Mouse (Mus musculus) cerebellum, postnatal 25 days (tissue): ENCODE results near the gene Slc4a5.

Experiments
- DNase-seq, 2 experiments: peaks; one replicate each; pipeline ENCODE4 v3.0.0; 2021; ENCODE audit warnings: mixed read lengths in 2 of 2

The Slc4a5 gene

DNA sequence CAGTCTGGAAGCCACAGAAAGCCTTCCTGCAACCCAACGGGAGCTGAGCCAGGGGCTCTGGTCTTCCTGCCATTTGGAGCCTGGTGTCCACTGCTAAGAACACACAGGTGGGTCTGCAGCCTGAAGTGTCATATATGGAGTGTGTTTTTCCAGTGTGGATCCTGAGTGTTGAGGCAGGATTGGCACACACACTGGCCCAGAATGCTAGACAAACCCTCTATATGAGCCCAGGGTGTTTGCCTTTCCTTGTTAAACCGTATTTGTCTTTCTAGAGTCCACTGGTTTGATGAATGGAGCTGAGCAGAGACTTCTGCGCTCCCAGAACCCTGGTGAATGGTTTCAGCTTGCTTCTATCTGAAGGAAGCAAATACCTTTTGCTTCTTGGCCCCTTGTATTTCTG is at the start of gene Slc4a5:
TSS of gene Slc4a5 (plus strand) at position 15 of the 400 bp plus-strand sequence.
- no peak for DNase-seq

DNA sequence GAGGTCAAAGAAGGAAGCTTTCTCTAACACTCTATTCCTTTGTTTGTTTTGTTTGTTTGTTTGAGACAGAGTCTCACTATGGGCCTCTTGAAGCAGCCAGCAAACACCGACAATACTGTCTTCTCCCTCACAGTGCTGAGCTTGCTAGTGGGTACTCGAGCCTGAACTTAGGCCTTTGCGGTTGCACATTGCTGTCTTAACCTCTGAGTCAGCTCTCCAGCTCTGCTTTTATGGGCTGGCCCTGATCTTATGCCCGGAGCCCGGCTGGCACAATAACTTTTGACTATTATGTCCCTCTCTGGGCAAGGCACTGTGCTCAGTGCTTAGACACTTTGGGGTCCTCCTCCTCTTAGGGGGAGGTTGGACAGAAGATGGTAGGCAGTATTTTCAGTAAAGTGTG is 49.8 kb upstream of the Slc4a5 start:
- DNase-seq = no peak

DNA sequence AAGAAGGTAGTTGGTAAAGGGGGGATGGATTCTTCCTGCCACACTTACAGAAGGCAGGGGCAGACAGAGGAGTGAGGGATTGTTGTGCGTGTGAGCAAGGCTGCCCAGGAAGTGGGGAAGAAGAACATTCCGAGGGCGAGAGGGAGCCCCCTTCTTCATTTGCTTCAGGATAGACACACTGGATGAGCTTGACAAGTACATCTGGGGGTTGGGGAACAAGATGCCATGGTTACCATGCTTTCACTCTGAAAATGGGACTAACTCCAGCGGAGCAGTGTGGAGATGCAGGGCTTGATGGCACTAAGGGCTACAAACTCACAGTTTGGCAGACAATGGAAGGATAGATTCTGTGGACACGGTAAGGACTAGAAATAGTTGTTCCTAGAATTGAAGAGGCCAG is 48.6 kb upstream of the Slc4a5 start:
- no peak for DNase-seq

DNA sequence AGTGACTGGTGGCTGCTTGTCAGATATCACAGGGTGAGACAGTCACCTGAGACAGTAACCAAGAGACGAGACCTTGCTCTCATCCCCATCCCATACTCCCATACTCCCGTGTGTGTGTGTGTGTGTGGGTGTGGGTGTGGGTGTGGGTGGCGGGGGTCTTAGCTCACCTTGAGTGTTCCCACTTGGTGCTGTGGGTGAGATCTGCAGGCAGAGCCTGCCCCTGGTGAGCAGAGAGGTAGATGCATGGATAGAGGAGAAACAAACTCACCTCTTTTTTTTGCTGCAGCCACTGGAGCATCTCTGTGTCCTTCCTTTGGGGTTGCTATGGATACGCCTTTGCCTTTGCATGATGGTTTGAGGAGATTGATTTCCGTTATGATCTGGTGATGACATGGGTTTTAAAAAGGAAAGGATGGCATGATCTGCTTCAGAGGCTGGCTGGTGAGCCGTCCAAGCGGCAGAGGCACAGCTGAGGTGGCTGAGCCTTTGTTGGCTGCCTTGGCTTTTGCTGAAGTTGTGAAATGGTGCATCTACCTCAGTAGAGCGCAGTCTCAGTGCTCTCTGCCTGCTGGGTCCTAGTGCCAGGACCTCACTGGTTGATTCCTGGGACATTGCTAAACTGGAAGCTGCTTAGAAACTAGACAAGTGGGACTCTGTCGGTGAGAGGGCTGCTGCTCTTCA is 47.2 kb upstream of the Slc4a5 start:
- peak; percentile 78 to 80 for DNase-seq

DNA sequence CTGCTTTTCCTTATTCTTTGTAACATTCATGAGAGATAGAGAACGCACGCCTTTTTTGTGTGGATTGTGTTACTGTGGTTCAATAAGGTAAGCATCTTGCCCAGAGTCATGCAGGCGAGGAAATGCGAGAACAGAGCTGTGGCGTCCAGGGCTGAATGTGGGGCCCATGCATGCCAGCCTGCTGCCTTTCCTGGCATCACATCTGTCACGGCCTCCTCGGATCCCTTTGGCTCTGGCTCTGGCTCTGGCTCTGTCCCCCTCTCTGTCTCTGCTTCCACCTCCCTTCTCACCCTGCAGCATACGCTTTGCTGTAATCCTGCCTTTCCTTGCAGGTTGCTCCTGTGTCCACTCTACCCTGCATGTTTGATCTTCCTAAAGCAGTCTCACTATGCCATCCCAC is 43.6 kb upstream of the Slc4a5 start:
- no peak for DNase-seq

DNA sequence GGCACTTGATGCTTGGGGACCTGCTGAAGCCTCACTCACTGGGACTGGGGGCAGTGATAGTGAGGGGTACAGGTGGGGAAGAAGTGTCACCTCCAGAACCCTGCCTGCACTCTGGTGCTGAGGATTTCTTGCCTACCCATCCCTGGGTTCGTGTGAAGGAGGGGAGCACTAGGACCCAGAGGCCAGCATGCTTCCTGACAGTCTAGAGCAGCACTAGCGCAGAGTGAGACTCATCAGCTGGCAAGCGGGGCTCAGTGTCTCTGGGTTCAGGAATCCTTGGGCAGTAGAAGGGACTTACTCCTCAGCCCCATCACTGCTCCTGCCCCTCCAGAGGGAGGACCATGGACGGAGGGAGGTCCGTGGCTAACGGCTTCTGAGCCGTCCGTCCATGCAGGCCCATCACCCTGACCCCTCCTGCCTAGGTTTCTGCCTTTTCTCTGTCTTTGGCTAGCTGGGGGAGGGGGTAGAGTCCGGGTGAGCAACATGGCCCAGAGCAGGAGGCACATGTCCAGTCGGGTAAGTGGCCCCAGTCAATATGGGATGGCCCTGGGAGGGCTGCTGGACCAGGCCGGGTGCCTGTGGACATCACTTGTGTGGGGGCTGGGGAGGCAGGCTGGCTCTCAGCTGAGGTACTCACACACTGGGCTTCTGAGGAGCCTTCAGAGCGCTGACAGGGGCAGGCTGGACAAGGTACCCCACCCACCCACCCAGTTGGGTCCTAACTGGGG is 40.1 kb upstream of the Slc4a5 start:
- DNase-seq = peak; percentile 83 to 89

DNA sequence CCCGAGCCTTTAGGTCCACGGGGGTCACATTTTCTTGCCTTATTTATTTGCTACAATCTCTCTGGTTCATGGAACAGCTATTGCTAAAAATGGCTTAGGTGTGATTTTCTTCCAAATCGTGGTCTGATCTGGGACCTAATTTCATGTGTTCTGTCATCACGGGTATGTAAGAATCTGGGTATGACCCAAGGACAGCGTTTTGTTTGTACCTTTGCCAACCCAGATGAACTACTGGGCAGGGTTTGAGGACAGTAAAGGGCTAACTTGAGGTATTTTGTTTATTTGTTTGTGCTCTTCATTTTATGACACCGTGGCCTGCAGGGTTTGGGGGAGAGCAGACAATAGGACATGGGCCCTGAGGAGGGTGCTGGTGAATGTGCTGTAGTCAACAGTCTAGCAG is 39.0 kb upstream of the Slc4a5 start:
- DNase-seq = no peak

DNA sequence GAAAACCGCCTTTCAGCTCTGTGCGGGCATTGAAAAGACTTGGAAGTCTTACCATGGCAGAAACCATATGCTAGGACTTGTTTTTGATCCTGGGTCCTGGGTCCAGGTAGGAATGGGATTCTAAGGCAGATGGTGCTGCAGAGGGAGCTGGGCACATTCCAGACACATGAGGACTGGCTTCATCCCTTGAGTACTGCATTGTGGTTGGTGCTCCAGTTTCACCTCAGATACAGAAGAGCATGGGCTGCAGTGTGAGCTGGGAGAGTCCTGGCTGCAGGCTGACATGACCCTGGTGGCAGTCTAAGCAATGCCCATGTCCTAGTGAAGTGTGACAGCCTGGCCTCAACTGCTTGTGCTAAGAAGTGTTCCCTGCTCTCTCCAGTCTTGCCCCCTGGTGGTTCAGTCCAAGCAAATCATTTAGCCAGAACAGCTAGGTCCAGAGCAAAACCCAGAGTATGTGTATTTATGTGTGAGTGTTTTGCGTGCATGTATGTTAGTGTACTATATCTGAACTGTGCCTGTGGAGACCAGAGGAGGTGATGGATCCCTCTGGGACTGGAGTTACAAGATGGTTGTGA is 34.7 kb upstream of the Slc4a5 start:
- DNase-seq = peak; percentile 53 to 54

DNA sequence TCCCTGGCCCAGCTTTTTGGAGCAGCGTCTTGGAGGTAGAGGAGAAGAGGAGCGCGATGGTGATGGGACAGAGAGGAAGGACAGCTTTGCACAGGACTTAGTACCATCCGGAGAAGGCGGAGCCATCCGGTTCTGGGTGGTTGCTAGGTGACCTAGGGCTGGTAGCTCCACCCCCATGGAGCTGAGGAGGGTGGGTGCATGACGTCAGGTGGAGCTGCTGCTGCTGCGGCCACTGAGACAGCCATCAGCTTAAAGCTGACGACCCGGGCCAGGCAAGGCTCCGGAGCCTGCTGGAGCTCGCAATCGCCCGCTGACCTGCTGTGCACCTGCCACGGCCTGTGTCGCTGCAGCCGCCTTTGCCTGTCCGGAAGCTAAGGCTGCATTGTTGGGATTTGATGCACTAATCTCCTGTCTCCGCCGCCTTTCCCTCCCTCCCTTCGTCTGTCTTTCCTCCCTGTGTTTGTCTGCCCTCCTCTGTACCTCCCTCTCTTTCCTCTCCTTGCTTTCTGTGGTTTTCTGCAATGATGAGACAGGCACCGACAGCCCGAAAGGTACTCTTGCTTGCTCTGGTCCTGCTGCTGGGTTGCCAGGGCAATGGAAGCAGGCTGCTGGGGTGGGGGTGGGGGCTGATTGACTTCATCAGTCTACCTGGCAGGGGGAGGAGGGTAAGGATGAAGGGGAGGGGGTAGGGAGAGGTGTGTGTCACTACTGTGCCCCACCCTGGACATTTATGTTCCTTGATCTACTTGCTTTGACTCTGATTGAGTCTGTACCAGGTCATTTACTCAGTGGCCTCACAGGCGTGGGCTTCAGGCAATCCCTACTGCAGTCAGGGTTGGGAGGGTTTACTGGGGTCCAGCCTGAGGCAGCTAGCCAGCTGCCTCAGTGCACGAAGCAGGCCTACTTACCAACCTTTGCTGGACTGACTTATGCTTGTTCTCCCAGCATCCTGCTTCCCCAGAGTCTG is 33.5 kb upstream of the Slc4a5 start:
- peak; percentile 91 to 94 for DNase-seq

DNA sequence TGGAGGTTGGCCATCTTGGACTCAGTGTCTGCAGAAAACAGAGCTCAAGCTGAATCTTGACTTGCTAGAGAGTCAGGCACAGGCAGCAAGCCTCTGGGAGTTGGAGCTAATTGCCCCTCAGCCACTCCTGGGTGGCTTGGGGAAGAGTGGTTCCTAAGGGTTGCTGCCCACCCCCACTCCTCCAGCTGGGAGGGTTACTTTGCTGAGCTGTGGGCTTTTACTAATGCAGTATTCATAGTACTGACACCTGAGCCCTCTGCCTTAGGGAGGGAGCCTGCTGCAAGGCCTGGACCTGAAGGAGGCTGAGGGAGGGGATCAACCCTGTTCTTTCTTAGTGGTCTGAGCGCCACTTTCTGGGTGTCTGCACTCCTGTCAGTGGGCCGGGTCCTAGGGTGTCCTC is 32.7 kb upstream of the Slc4a5 start:
- DNase-seq = no peak

DNA sequence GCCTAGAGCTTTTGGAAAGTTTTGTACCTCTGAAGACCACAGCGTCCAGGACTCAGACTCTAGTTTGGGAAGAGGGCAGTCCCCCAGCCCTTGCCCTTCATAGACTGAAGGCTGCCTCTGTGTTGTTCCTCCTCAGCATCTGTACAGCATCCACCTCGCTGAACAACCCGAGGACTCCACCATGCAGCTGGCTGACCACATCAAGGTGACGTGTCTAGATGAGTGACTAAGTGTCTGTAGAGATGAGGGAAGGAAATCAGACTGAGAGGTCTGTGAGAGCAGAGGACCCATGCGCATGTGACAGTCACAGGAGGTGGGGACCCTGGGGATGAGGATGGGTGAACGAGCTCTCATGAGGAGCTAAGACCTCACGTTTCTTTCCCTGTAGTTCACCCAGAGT is 26.1 kb upstream of the Slc4a5 start:
- no peak for DNase-seq

DNA sequence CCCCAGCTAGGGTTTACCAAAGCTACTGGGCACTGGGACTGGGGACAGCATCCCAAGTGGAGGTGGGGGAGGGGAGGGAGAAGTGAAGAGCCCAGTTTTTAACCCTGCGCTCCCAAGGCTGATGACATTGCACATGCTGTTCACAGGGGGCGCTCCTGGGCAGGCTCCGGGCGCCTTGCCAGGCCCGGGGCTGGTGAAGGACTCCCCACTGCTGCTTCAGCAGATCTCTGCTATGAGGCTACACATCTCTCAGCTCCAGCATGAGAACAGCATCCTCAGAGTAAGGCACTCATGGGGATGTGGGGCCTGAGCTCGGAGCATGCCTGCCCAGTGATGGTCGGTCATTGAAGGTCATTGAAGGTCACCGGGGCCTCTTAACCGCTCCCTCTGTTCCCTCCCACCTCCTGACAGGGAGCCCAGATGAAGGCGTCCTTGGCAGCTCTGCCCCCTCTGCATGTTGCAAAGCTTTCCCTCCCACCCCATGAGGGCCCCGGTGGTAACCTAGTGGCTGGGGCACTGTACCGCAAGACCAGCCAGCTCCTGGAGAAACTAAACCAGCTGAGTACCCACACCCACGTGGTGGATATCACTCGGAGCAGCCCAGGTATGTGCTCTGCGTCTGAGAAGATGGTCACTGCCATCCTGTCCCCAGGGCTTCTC is 22.2 kb upstream of the Slc4a5 start:
- DNase-seq = peak; percentile 89 to 91

DNA sequence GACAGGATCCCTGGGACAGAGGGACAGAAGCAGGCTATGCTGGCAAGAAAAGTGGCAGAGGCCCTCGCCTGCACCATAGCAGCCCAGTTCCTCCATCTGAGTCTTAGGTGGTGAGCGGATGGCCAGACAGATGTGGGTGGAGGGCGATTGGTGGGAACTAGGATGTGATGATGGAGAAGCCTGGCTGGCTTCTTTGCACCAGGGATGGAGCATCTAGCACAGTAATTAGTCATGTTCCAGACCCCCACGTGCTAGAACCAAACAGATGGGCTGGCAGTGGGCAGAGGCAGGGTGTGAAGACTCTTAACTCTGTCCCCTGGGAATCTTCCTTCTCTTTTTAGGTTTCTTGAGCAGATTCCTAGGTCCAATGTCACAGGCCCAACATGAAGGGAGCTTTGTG is 16.3 kb upstream of the Slc4a5 start:
- DNase-seq = peak; percentile 9 to 10

DNA sequence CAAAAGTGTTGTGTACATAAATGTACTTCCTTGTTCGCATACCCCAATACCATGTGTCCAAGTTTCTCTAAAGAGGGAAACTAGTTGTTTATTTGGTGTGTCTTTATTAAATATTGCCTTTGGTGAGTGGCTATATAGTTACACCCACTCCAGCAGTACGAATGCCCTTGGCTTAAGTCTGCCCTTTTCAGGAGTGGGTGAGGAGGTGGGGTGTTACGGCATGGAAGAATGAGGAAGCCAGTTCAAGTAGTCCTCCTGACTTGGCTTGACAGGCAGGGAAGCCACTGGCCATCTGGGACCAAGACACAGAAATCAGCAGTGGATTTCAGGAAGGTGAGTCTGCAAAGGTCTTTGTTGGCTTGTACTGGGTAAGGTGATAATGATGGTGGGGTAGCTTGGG is 13.8 kb upstream of the Slc4a5 start:
- DNase-seq = no peak

DNA sequence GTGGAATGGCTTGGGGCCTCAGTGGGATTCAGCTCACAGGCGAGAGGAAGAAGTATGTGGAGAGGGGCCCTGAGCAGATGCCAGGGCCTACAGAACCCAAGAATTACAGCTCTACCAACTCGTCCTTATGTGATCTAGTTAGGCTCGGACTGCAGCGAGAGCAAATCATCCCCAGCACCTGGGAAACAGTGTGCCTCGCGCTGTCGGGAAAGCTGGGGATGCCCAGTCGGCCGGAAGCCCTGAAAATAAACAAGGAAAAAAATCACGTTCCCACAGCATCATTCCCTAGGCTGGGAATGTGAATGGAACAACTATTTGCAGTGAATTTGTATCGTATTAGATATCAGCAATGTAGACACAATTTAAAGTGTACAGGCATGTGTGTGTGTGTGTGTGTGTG is 13.3 kb upstream of the Slc4a5 start:
- no peak for DNase-seq

DNA sequence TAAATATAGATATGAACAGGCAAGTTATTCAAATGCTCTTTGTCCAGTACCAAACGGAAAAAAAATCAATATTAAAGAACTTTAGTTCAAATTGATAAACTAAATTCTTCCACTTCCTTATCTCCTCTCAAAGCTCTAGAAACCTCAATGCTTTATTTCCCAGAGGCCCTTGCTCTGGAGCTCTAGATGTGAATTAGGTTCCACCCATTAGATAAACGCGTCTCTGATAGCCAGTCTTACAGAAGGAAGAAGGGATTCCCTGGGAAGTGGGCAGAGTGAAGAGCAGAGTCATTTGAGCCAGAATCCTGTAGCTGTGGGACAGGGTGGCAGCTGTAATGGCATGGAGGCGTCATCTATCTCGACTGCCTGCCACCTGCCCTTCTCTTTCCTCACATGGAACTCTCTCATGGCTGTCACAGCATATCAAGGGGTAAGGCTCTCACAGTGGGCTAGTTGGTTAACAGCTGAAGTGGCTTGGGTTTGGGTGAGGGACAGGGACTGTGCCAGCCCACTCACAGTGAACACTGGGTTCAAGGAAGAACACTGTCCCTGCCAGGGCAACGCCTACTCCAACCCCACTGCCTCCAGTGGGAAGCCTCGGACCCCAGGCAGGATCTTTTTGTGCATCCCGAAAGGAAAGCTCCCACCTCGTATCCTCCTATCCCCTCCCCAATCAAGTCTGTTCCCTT is 12.1 kb upstream of the Slc4a5 start:
- DNase-seq = peak in 1 of 2 experiments; percentile 2

DNA sequence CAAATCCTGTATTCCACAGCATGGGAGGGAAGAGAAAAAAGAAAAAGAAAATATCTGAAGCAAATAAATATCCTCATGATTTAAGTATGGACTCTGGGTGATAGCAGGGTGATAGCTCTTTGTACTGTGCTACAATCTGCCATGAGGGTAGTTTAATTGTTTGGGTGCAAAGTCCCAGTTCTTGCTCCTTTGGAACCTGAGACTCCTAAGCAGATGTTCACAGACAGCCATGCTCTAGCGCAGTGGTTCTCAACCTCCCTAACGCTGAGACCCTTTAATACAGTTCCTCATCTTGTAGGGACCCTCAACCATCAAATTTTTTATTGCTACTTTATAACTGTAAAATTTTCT is 11.6 kb upstream of the Slc4a5 start:
- no peak for DNase-seq

DNA sequence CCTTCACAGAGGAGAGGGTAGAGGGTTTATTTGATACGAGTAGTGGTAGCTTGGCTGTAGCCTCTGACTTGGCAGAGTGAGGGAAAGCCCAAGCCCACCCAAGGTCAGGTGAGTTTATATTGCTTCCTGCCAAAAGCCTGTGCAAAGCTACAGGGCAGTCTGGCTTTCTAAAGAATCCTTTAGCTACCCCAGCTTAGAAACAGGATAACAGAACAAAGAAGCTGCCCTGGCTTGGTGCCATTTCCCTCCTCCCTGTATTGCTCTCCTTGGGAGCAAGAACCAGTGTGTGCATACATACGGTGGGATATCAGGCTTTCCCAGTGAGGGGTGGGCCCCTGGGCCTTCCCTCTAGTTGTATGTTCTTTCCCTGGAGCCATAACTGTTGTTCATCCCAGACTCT is 9.1 kb upstream of the Slc4a5 start:
- peak in 1 of 2 experiments; percentile 5 for DNase-seq

DNA sequence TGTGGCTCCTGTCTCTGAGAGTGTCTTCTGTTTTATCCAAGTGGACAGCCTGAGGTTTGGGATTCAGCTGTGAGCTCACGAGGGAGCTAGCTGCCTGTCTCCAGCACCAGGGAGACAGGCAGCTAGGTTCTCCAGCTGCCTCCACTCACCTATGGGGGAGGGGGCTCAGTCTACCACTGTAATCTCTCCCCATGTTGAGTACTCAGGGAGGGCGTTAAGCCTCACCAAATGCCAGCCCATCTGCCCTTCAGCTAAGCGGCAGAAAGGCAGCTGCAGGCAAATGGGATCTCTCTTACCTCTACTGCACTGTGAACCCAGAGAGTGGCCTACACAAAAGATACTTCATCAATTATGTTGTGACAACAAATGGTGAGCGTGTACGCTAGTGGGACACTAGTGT is 8.1 kb upstream of the Slc4a5 start:
- no peak for DNase-seq

DNA sequence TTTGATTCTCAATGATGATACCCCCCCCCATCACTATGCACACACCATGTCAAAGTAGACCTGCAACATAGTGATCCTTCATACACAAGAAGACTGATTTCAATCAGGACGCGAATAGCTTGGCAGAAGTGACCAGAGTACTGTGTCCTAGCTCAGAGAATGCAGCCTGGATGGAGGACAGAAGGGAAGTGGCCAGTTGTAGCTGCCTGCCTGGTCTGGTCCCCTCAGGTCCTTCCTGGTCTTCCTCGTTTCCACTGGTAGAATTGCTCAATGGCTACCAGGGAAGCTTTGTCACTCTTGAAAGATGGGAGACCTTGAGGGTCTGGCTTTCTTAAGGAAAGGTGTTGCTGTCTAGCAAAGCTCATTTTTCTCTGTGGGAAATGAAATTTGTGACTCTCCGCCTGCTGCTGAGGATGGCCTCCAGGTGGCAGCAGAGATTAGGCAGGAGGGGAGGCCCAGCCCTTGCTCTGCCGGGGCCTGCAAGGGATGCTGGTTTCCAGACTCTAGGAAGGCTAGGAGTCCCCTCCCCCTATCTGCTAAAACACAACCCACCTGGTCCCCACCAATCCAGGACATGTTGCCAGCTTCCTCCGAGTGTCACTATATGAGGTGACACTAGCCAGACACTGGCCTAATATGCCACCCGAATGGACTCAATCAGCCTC is 4.5 kb upstream of the Slc4a5 start:
- DNase-seq = peak; percentile 83 to 90

DNA sequence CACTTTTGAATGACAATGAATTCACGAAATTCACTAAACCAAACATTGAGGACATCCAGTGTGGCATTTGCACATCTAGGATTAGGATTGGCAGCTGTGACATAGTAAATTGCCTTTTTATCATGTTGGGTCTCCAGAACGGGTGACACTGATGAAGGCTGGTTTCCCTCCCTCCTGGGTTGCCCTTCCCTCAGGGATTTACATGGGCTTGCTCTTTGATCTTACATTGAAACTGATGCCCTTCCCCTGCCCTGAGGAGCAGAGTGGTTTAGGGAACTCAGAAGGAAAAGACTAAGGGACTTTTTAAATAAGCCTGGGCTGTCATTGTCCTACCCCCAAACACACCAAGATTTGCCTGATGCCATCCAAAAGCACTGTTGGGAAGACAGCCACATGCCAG is 11.9 kb downstream of the Slc4a5 start:
- no peak for DNase-seq
